29 mouse cellular contexts compared by ENCODE assay signal in the genomic region with DNA sequence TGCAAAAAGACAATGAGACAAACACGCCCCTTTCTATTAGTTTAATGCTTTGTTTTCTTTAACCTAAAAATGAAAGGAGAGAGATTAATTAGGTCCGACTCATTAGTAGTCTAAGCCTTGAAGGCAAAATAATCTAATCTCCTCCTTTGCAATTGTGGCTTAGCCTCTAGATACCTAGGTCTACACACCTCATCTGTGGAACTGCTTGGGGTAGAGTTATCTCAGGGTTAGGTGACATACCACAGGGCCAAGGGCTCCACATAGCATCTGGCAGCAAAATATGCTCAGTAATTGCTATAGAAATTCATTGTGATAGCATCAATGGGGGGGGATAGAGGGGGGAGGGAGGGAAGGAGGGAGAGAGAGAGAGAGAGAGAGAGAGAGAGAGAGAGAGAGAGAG. TPM values are rescaled to one million over a fixed set of nuclear protein-coding genes. Genes with fewer than 3 reads are reported as not detected.
A peak's percentile ranks its signal among the peaks of the same experiment; 100 is the strongest.
DNase-seq lines count a peak whose midpoint lies in the region; ATAC-seq lines count a peak whose summit lies in the region.
"Had no signal": no experiment of that assay in that cellular context is flagged by ENCODE, and none has a peak within 500 bp of the region (broad histone marks: within the 10 kb centered on the region; RNA-seq: fewer than 3 reads in every experiment).

No protein-coding gene starts in this region.

- H3K4me3 ChIP-seq in forebrain, embryonic 14.5 days (ENCODE audit: low read depth, low read length): no peak overlapping the region
- no peak overlapping the region for H3K4me3 ChIP-seq in forebrain, embryonic 12.5 days (replicated peaks)
- H3K4me3 ChIP-seq in midbrain, embryonic 10.5 days: no peak overlapping the region
- no peak overlapping the region for H3K4me3 ChIP-seq in midbrain, embryonic 11.5 days (ENCODE audit: low read depth, low read length)
- H3K4me3 ChIP-seq in midbrain, embryonic 14.5 days (replicated peaks; ENCODE audit: low read depth, low read length): no peak overlapping the region
- H3K4me3 ChIP-seq in neural tube, embryonic 15.5 days (replicated peaks): no peak overlapping the region
- H3K4me3 ChIP-seq: embryonic facial prominence, embryonic 12.5 days; heart, embryonic 10.5 days; kidney, embryonic 15.5 days; limb, embryonic 12.5 days; liver, embryonic 15.5 days; neural tube, embryonic 12.5 days; stomach, embryonic 15.5 days had no signal

- no peak overlapping the region for H3K4me2 ChIP-seq in forebrain, embryonic 14.5 days (ENCODE audit: low read length)
- no peak overlapping the region for H3K4me2 ChIP-seq in forebrain, embryonic 12.5 days
- no peak overlapping the region for H3K4me2 ChIP-seq in midbrain, embryonic 11.5 days
- H3K4me2 ChIP-seq in midbrain, embryonic 14.5 days (ENCODE audit: low read length): no peak overlapping the region
- no peak overlapping the region for H3K4me2 ChIP-seq in neural tube, embryonic 15.5 days
- H3K4me2 ChIP-seq: embryonic facial prominence, embryonic 12.5 days; kidney, embryonic 15.5 days; limb, embryonic 12.5 days; liver, embryonic 15.5 days; lung, embryonic 14.5 days; neural tube, embryonic 12.5 days; stomach, embryonic 15.5 days had no signal

- no peak overlapping the region for H3K9ac ChIP-seq in forebrain, embryonic 14.5 days (ENCODE audit: low read length)
- H3K9ac ChIP-seq in forebrain, embryonic 12.5 days: no peak overlapping the region
- H3K9ac ChIP-seq in midbrain, embryonic 11.5 days (ENCODE audit: low read length): no peak overlapping the region
- no peak overlapping the region for H3K9ac ChIP-seq in midbrain, embryonic 14.5 days (replicated peaks; ENCODE audit: low read length)
- H3K9ac ChIP-seq in neural tube, embryonic 15.5 days (replicated peaks): no peak overlapping the region
- H3K9ac ChIP-seq: embryonic facial prominence, embryonic 12.5 days; kidney, embryonic 15.5 days; limb, embryonic 12.5 days; liver, embryonic 15.5 days; lung, embryonic 14.5 days; neural tube, embryonic 12.5 days; stomach, embryonic 15.5 days had no signal

- H3K4me1 ChIP-seq in forebrain, embryonic 14.5 days (ENCODE audit: control insufficient read depth, insufficient read depth, low read length): peaks cover 16% of the 10 kb centered on the region
- H3K4me1 ChIP-seq in forebrain, embryonic 12.5 days: peaks cover 16% of the 10 kb centered on the region
- peaks cover 34% of the 10 kb centered on the region for H3K4me1 ChIP-seq in midbrain, embryonic 10.5 days
- H3K4me1 ChIP-seq in midbrain, embryonic 11.5 days (ENCODE audit: control insufficient read depth, insufficient read depth, low read length): peaks cover 7% of the 10 kb centered on the region
- H3K4me1 ChIP-seq in midbrain, embryonic 14.5 days (ENCODE audit: control insufficient read depth, insufficient read depth, low read length): 0 out of 2 replicates have a peak, but pooled peaks cover 7% of the 10 kb centered on the region
- peaks cover 20% of the 10 kb centered on the region for H3K4me1 ChIP-seq in neural tube, embryonic 15.5 days

- no peak overlapping the region for H3K27ac ChIP-seq in forebrain, embryonic 14.5 days (ENCODE audit: low read depth, low read length)
- no peak overlapping the region for H3K27ac ChIP-seq in forebrain, embryonic 12.5 days
- peak overlapping the region; percentile 46; the same call in 1 of the 2 replicates for H3K27ac ChIP-seq in midbrain, embryonic 10.5 days (replicated peaks)
- no peak overlapping the region for H3K27ac ChIP-seq in midbrain, embryonic 11.5 days (ENCODE audit: low read depth, low read length)
- peak overlapping the region; percentile 65 for H3K27ac ChIP-seq in midbrain, embryonic 14.5 days (replicated peaks; ENCODE audit: low read depth, low read length)
- peak overlapping the region; percentile 73 for H3K27ac ChIP-seq in neural tube, embryonic 15.5 days (replicated peaks)
- H3K27ac ChIP-seq: embryonic facial prominence, embryonic 12.5 days; heart, embryonic 10.5 days; kidney, embryonic 15.5 days; limb, embryonic 12.5 days; liver, embryonic 15.5 days; stomach, embryonic 15.5 days had no signal

- H3K27me3 ChIP-seq in forebrain, embryonic 14.5 days (replicated peaks; ENCODE audit: control insufficient read depth, insufficient read depth, low read length): no peaks in the 10 kb centered on the region
- peaks cover 47% of the 10 kb centered on the region for H3K27me3 ChIP-seq in forebrain, embryonic 12.5 days
- H3K27me3 ChIP-seq in midbrain, embryonic 10.5 days (ENCODE audit: low read depth, poor library complexity, severe bottlenecking): peaks cover 42% of the 10 kb centered on the region
- no peaks in the 10 kb centered on the region; the same call in 1 of the 2 replicates for H3K27me3 ChIP-seq in midbrain, embryonic 11.5 days (ENCODE audit: control insufficient read depth, insufficient read depth, low read length)
- H3K27me3 ChIP-seq in midbrain, embryonic 14.5 days (ENCODE audit: control insufficient read depth, insufficient read depth, low read length): no peaks in the 10 kb centered on the region
- H3K27me3 ChIP-seq in neural tube, embryonic 15.5 days (replicated peaks): no peaks in the 10 kb centered on the region
- H3K27me3 ChIP-seq: embryonic facial prominence, embryonic 12.5 days; kidney, embryonic 15.5 days; limb, embryonic 12.5 days; liver, embryonic 15.5 days; neural tube, embryonic 12.5 days; stomach, embryonic 15.5 days had no signal

- H3K9me3 ChIP-seq in forebrain, embryonic 14.5 days (replicated peaks; ENCODE audit: control insufficient read depth, low read length): no peaks in the 10 kb centered on the region; the same call in 1 of the 2 replicates
- H3K9me3 ChIP-seq in forebrain, embryonic 12.5 days: peaks cover under 1% of the 10 kb centered on the region; the same call in 1 of the 2 replicates
- peaks cover under 1% of the 10 kb centered on the region; the same call in 1 of the 2 replicates for H3K9me3 ChIP-seq in midbrain, embryonic 10.5 days (replicated peaks)
- H3K9me3 ChIP-seq in midbrain, embryonic 11.5 days (ENCODE audit: control insufficient read depth, low read length): no peaks in the 10 kb centered on the region
- H3K9me3 ChIP-seq in midbrain, embryonic 14.5 days (ENCODE audit: control insufficient read depth, low read length): no peaks in the 10 kb centered on the region; the same call in 1 of the 2 replicates
- no peaks in the 10 kb centered on the region for H3K9me3 ChIP-seq in neural tube, embryonic 15.5 days (replicated peaks)
- H3K9me3 ChIP-seq: embryonic facial prominence, embryonic 12.5 days; G1E; heart, embryonic 10.5 days; kidney, embryonic 15.5 days; limb, embryonic 12.5 days; liver, embryonic 15.5 days; neural tube, embryonic 12.5 days; stomach, embryonic 15.5 days had no signal

- peak; percentile 52; the same call in 1 of the 2 replicates for ATAC-seq in forebrain, embryonic 14.5 days
- ATAC-seq in forebrain, embryonic 12.5 days (ENCODE audit: low FRiP score): no peak
- ATAC-seq in midbrain, embryonic 11.5 days (ENCODE audit: low FRiP score): no peak
- no peak for ATAC-seq in midbrain, embryonic 14.5 days (ENCODE audit: low FRiP score, low TSS enrichment)
- no peak for ATAC-seq in neural tube, embryonic 15.5 days (ENCODE audit: low FRiP score)
- ATAC-seq: inflammation-experienced regulatory T-cells, adult 6 months; Patski had no signal

- peaks cover 7% of the 10 kb centered on the region; the same call in 1 of the 2 replicates for H3K36me3 ChIP-seq in forebrain, embryonic 14.5 days (ENCODE audit: control insufficient read depth, insufficient read depth, low read length)
- no peaks in the 10 kb centered on the region for H3K36me3 ChIP-seq in forebrain, embryonic 12.5 days (replicated peaks)
- H3K36me3 ChIP-seq in midbrain, embryonic 10.5 days: peaks cover 28% of the 10 kb centered on the region
- no peaks in the 10 kb centered on the region for H3K36me3 ChIP-seq in midbrain, embryonic 11.5 days (ENCODE audit: control insufficient read depth, insufficient read depth, low read length)
- no peaks in the 10 kb centered on the region for H3K36me3 ChIP-seq in midbrain, embryonic 14.5 days (ENCODE audit: control insufficient read depth, insufficient read depth, low read length)
- H3K36me3 ChIP-seq in neural tube, embryonic 15.5 days: peaks cover 22% of the 10 kb centered on the region
- H3K36me3 ChIP-seq: embryonic facial prominence, embryonic 12.5 days; G1E; heart, embryonic 10.5 days; kidney, embryonic 15.5 days; limb, embryonic 12.5 days; liver, embryonic 15.5 days; stomach, embryonic 15.5 days had no signal

- 23% methylated on average over 2 of the region's 2 CpGs for WGBS in forebrain, embryonic 14.5 days
- WGBS in forebrain, embryonic 12.5 days: 28% methylated on average over 2 of the region's 2 CpGs
- WGBS in midbrain, embryonic 10.5 days: 43% methylated on average over 2 of the region's 2 CpGs
- 47% methylated on average over 2 of the region's 2 CpGs for WGBS in midbrain, embryonic 11.5 days
- WGBS in midbrain, embryonic 14.5 days: 40% methylated on average over 2 of the region's 2 CpGs
- WGBS in neural tube, embryonic 15.5 days: 44% methylated on average over 2 of the region's 2 CpGs

- DNase-seq in forebrain, embryonic 14.5 days (ENCODE audit: low spot score): no peak
- DNase-seq in midbrain, embryonic 10.5 days (ENCODE audit: low spot score): no peak
- DNase-seq in midbrain, embryonic 11.5 days (ENCODE audit: low spot score, missing footprints): no peak
- no peak for DNase-seq in midbrain, embryonic 14.5 days
- DNase-seq in gastrocnemius, postnatal 10 days: no peak
- no peak for DNase-seq in gastrocnemius, postnatal 25 days
- DNase-seq: adrenal gland, postnatal 10 days; cerebellum, adult 11 months; cerebellum, adult 9-10 months; cerebellum, postnatal 36 days; heart, adult 11 months; heart, postnatal 36 days; kidney, adult 11 months; kidney, postnatal 25 days; lung, postnatal 14 days; right cerebral cortex, postnatal 25 days had no signal

RNA-seq across cellular contexts. Expression of a gene that starts 18.0 kb away (rescaled TPM):
- 13.5 and 22.5 TPM in 2 replicates for polyA plus RNA-seq in forebrain, embryonic 14.5 days (2014; fragmentation: Nextera tagmentation; extraction: Ambion mirVana)
- polyA plus RNA-seq in forebrain, embryonic 12.5 days (2016; fragmentation: Nextera tagmentation; extraction: Ambion mirVana): 11.0 and 14.0 TPM in 2 replicates
- polyA plus RNA-seq in midbrain, embryonic 10.5 days (2016; fragmentation: Nextera tagmentation; extraction: Ambion mirVana): 12.8 and 13.4 TPM in 2 replicates
- polyA plus RNA-seq in midbrain, embryonic 11.5 days (2014; fragmentation: Nextera tagmentation; extraction: Ambion mirVana): 8.8 and 10.2 TPM in 2 replicates
- 20.6 and 27.9 TPM in 2 replicates for polyA plus RNA-seq in midbrain, embryonic 14.5 days (2014; fragmentation: Nextera tagmentation; extraction: Ambion mirVana)
- polyA plus RNA-seq in neural tube, embryonic 15.5 days (2015; fragmentation: Nextera tagmentation; extraction: Ambion mirVana): 32.8 and 36.8 TPM in 2 replicates
- 1 to 10 TPM; 1.6 TPM for total RNA-seq in gastrocnemius, postnatal 10 days (2021)
- total RNA-seq in gastrocnemius, postnatal 25 days (2021): under 1 TPM; 0.59 to 0.79 TPM
- polyA plus RNA-seq: inflammation-experienced regulatory T-cells, adult 6 months had no signal

Comparison
In these comparisons a context has a peak if more than half of its experiments do, and no peak if none do; other contexts are left out.
1. H3K27ac ChIP-seq: peak in midbrain, embryonic 10.5 days (single experiment), midbrain, embryonic 14.5 days (single experiment) and neural tube, embryonic 15.5 days (single experiment); none in forebrain, embryonic 14.5 days (single experiment), forebrain, embryonic 12.5 days (single experiment) and midbrain, embryonic 11.5 days (single experiment).